Mouse (Mus musculus): ENCODE measurements around the gene Apba2. TPM values are rescaled to one million over a fixed set of nuclear protein-coding genes. Genes with fewer than 3 reads are reported as not detected.

The Apba2 gene
- polyA plus RNA-seq, 1 experiment from 2014 or later: 169 TPM

- Histone ChIP-seq H3K9ac (no peak overlapping the region), H3K27ac (no peak overlapping the region; the same call in 1 of the 2 replicates), H3K4me3 (replicated peaks; ENCODE audit: low read length) (no peak overlapping the region), H3K27me3 (ENCODE audit: control insufficient read depth, insufficient read depth, low read length) (no peaks in the 10 kb centered on the region), H3K4me1 (replicated peaks; ENCODE audit: control insufficient read depth, insufficient read depth, low read length) (peaks cover 10% of the 10 kb centered on the region), H3K9me3 (ENCODE audit: control insufficient read depth, low read length) (no peaks in the 10 kb centered on the region), H3K4me2 (replicated peaks) (no peak overlapping the region), H3K36me3 (replicated peaks; ENCODE audit: control insufficient read depth, insufficient read depth) (no peaks in the 10 kb centered on the region)
- ATAC-seq (ENCODE audit: low FRiP score) (no peak), DNase-seq (ENCODE audit: low spot score) (no peak)
- WGBS: 72% methylated on average over 4 of the region's 4 CpGs
These were observed 17.6 kb downstream of the Apba2 start for GRCm38 (mm10) chr7:64519091-64519490.

- DNase-seq (ENCODE audit: low spot score) (no peak), ATAC-seq (ENCODE audit: low FRiP score) (no peak)
- no peak overlapping the region for H3K4me2 ChIP-seq (replicated peaks)
- no peak overlapping the region for H3K4me3 ChIP-seq (replicated peaks; ENCODE audit: low read length)
- WGBS: 69% methylated on average over 5 of the region's 5 CpGs
- no peaks in the 10 kb centered on the region for H3K9me3 ChIP-seq (ENCODE audit: control insufficient read depth, low read length)
- no peaks in the 10 kb centered on the region for H3K27me3 ChIP-seq (ENCODE audit: control insufficient read depth, insufficient read depth, low read length)
- H3K27ac ChIP-seq: no peak overlapping the region
- H3K4me1 ChIP-seq (replicated peaks; ENCODE audit: control insufficient read depth, insufficient read depth, low read length): peaks cover 10% of the 10 kb centered on the region
- no peak overlapping the region for H3K9ac ChIP-seq
- no peaks in the 10 kb centered on the region for H3K36me3 ChIP-seq (replicated peaks; ENCODE audit: control insufficient read depth, insufficient read depth)
These were observed 18.0 kb downstream of the Apba2 start for GRCm38 (mm10) chr7:64519521-64519920.

- Histone ChIP-seq H3K9me3 (ENCODE audit: control insufficient read depth, low read length) (no peaks in the 10 kb centered on the region), H3K4me2 (replicated peaks) (no peak overlapping the region), H3K9ac (no peak overlapping the region), H3K27ac (peak overlapping the region; percentile 54), H3K27me3 (ENCODE audit: control insufficient read depth, insufficient read depth, low read length) (no peaks in the 10 kb centered on the region), H3K4me3 (replicated peaks; ENCODE audit: low read length) (no peak overlapping the region), H3K4me1 (replicated peaks; ENCODE audit: control insufficient read depth, insufficient read depth, low read length) (peaks cover 10% of the 10 kb centered on the region), H3K36me3 (replicated peaks; ENCODE audit: control insufficient read depth, insufficient read depth) (no peaks in the 10 kb centered on the region)
- 15% methylated on average over 5 of the region's 5 CpGs for WGBS
- DNase-seq (ENCODE audit: low spot score) (no peak), ATAC-seq (ENCODE audit: low FRiP score) (peak; percentile 53; the same call in 1 of the 2 replicates)
These were observed 20.3 kb downstream of the Apba2 start for GRCm38 (mm10) chr7:64521695-64522408.

GRCm38 (mm10) chr7:64522409-64522730 is 20.9 kb downstream of the Apba2 start:
- 16% methylated on average over 1 of the region's 1 CpGs for WGBS
- DNase-seq (ENCODE audit: low spot score): no peak

GRCm38 (mm10) chr7:64531297-64531696 is 29.8 kb downstream of the Apba2 start:
- Histone ChIP-seq H3K9ac (no peak overlapping the region), H3K9me3 (ENCODE audit: control insufficient read depth, low read length) (no peaks in the 10 kb centered on the region), H3K4me3 (replicated peaks; ENCODE audit: low read length) (no peak overlapping the region), H3K4me1 (replicated peaks; ENCODE audit: control insufficient read depth, insufficient read depth, low read length) (peaks cover 3% of the 10 kb centered on the region; the same call in 1 of the 2 replicates), H3K27me3 (ENCODE audit: control insufficient read depth, insufficient read depth, low read length) (no peaks in the 10 kb centered on the region), H3K4me2 (replicated peaks) (no peak overlapping the region), H3K36me3 (replicated peaks; ENCODE audit: control insufficient read depth, insufficient read depth) (peaks cover 20% of the 10 kb centered on the region), H3K27ac (no peak overlapping the region)
- ATAC-seq (ENCODE audit: low FRiP score): no peak
- 90% methylated on average over 1 of the region's 1 CpGs for WGBS
- DNase-seq (ENCODE audit: low spot score): no peak

More at GRCm38 (mm10) chr7:64522409-64522730, 20.9 kb downstream of the Apba2 start:
- H3K4me2 ChIP-seq (replicated peaks): no peak overlapping the region
- peak; percentile 63 for ATAC-seq (ENCODE audit: low FRiP score)
- H3K4me1 ChIP-seq (replicated peaks; ENCODE audit: control insufficient read depth, insufficient read depth, low read length): peaks cover 10% of the 10 kb centered on the region
- H3K27ac ChIP-seq: peak overlapping the region; percentile 54
- H3K36me3 ChIP-seq (replicated peaks; ENCODE audit: control insufficient read depth, insufficient read depth): no peaks in the 10 kb centered on the region
- H3K27me3 ChIP-seq (ENCODE audit: control insufficient read depth, insufficient read depth, low read length): no peaks in the 10 kb centered on the region
- no peaks in the 10 kb centered on the region for H3K9me3 ChIP-seq (ENCODE audit: control insufficient read depth, low read length)
- H3K9ac ChIP-seq: no peak overlapping the region
- no peak overlapping the region for H3K4me3 ChIP-seq (replicated peaks; ENCODE audit: low read length)

- peak; percentile 58 for ATAC-seq (ENCODE audit: low FRiP score)
- Histone ChIP-seq H3K4me1 (replicated peaks; ENCODE audit: control insufficient read depth, insufficient read depth, low read length) (peaks cover 3% of the 10 kb centered on the region; the same call in 1 of the 2 replicates), H3K9ac (no peak overlapping the region), H3K4me3 (replicated peaks; ENCODE audit: low read length) (no peak overlapping the region), H3K9me3 (ENCODE audit: control insufficient read depth, low read length) (no peaks in the 10 kb centered on the region), H3K27ac (peak overlapping the region; percentile 71), H3K27me3 (ENCODE audit: control insufficient read depth, insufficient read depth, low read length) (no peaks in the 10 kb centered on the region), H3K36me3 (replicated peaks; ENCODE audit: control insufficient read depth, insufficient read depth) (peaks cover 15% of the 10 kb centered on the region), H3K4me2 (replicated peaks) (no peak overlapping the region)
- no peak for DNase-seq (ENCODE audit: low spot score)
- 28% methylated on average over 6 of the region's 6 CpGs for WGBS
These were observed 31.9 kb downstream of the Apba2 start for GRCm38 (mm10) chr7:64533374-64533773.

GRCm38 (mm10) chr7:64535269-64535668 is 33.8 kb downstream of the Apba2 start:
- Histone ChIP-seq H3K4me2 (replicated peaks) (no peak overlapping the region), H3K27ac (no peak overlapping the region), H3K9ac (no peak overlapping the region), H3K36me3 (replicated peaks; ENCODE audit: control insufficient read depth, insufficient read depth) (no peaks in the 10 kb centered on the region), H3K4me1 (replicated peaks; ENCODE audit: control insufficient read depth, insufficient read depth, low read length) (peaks cover 8% of the 10 kb centered on the region; the same call in 1 of the 2 replicates), H3K9me3 (ENCODE audit: control insufficient read depth, low read length) (no peaks in the 10 kb centered on the region), H3K4me3 (replicated peaks; ENCODE audit: low read length) (no peak overlapping the region), H3K27me3 (ENCODE audit: control insufficient read depth, insufficient read depth, low read length) (no peaks in the 10 kb centered on the region)
- WGBS: 88% methylated on average over 2 of the region's 2 CpGs
- ATAC-seq (ENCODE audit: low FRiP score) (no peak), DNase-seq (ENCODE audit: low spot score) (no peak)

- no peak overlapping the region for H3K4me3 ChIP-seq (replicated peaks; ENCODE audit: low read length)
- H3K9ac ChIP-seq: peak overlapping the region; percentile 41; the same call in 1 of the 2 replicates
- H3K27ac ChIP-seq: peak overlapping the region; percentile 86
- H3K4me1 ChIP-seq (replicated peaks; ENCODE audit: control insufficient read depth, insufficient read depth, low read length): peaks cover 5% of the 10 kb centered on the region; the same call in 1 of the 2 replicates
- DNase-seq (ENCODE audit: low spot score) (no peak), ATAC-seq (ENCODE audit: low FRiP score) (peak; percentile 81)
- no peaks in the 10 kb centered on the region for H3K27me3 ChIP-seq (ENCODE audit: control insufficient read depth, insufficient read depth, low read length)
- WGBS: 25% methylated on average over 10 of the region's 10 CpGs
- peak overlapping the region; percentile 25; the same call in 1 of the 2 replicates for H3K4me2 ChIP-seq (replicated peaks)
- no peaks in the 10 kb centered on the region for H3K36me3 ChIP-seq (replicated peaks; ENCODE audit: control insufficient read depth, insufficient read depth)
- no peaks in the 10 kb centered on the region for H3K9me3 ChIP-seq (ENCODE audit: control insufficient read depth, low read length)
These were observed 38.1 kb downstream of the Apba2 start for GRCm38 (mm10) chr7:64539450-64540148.

GRCm38 (mm10) chr7:64546801-64547200 is 45.3 kb downstream of the Apba2 start:
- Histone ChIP-seq H3K9me3 (ENCODE audit: control insufficient read depth, low read length) (no peaks in the 10 kb centered on the region), H3K4me1 (replicated peaks; ENCODE audit: control insufficient read depth, insufficient read depth, low read length) (peaks cover 5% of the 10 kb centered on the region), H3K27ac (no peak overlapping the region), H3K27me3 (ENCODE audit: control insufficient read depth, insufficient read depth, low read length) (no peaks in the 10 kb centered on the region), H3K9ac (no peak overlapping the region), H3K4me2 (replicated peaks) (no peak overlapping the region), H3K4me3 (replicated peaks; ENCODE audit: low read length) (no peak overlapping the region), H3K36me3 (replicated peaks; ENCODE audit: control insufficient read depth, insufficient read depth) (no peaks in the 10 kb centered on the region)
- ATAC-seq (ENCODE audit: low FRiP score) (no peak), DNase-seq (ENCODE audit: low spot score) (no peak)
- 73% methylated on average over 8 of the region's 8 CpGs for WGBS
